Mouse (Mus musculus) cortical plate, adult 2 months (tissue): ENCODE results near the gene Cap2.

ENCODE experiments used
- CTCF ChIP-seq: fragments of 200-500 bp; IDR thresholded peaks from 2 replicates; pipeline ENCODE4 v1.5.1; 2011; ENCODE audit warnings: mild to moderate bottlenecking, control low read depth, low read length; ENCODE audit not compliant: insufficient read depth; ENCODE audit errors: extremely low read depth
- POLR2A ChIP-seq: fragments of 200-500 bp; IDR thresholded peaks from 2 replicates; pipeline ENCODE4 v1.6.1; 2011; ENCODE audit warnings: mild to moderate bottlenecking, low read length, control low read depth; ENCODE audit not compliant: insufficient read depth; ENCODE audit errors: extremely low read depth

DNA sequence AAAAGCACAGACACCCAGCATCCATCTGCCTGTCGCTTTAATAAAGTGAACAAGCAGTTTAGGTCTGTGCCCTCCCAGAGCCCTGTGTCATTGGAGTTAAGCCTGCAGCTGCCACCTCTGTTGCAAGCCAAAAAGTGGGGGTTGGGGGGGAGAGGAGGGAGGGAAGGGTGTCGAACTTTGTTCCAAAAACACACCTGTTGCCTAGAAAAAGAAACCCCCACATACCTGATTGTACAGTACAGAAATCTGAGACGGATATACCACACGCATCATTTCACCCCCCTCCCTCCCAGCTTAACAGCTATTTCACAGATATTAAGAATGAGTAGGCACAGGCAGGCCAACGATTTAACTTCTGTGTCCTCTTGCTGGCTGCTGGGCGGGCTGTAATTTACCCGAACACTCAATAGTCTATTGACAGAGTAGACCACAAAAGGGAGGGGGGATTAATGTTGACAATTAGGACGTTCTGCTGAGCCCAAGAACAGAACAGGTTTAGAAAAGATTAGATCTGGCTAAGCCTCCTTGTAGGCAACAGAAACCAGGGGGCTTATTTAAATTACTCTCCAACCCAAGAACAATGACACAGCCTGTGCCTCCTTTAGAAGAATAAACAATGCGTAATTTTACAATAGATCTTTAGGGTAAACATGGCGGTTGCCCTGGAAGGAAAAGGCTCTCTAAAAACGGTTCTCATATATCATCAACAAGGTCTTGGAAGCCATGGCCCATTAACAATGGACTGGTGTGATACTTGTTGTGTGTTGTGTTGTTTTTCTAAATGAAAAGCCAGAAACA, 32.7 kb downstream of the Cap2 start:
- TF ChIP-seq CTCF, result no peak
- TF ChIP-seq POLR2A, result no peak
